Mouse (Mus musculus): Measurements from ENCODE around the gene Cacna1s.

Gene Cacna1s

DNA sequence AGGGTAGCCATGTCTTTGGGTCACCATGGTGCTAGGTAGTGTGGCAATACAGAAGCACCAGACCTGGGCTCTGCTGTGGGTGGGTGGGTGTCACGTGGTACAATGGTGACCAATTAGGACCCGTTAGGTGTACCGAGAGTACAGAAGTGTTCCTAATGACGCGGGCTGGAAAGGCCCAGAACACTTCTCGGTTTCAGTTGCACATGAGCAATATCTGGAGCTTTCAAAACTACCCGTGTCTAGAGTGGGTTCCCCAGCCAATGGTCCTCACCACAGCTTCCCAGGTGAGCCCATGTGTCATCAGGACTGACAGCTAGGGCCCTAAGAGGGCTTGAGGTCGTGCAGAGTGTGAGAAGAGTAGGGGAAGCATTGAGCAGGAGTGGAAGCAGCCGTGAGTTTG, 64.5 kb downstream of the Cacna1s start:
- DNase-seq (ENCODE audit: low read depth, low spot score) = no peak

DNA sequence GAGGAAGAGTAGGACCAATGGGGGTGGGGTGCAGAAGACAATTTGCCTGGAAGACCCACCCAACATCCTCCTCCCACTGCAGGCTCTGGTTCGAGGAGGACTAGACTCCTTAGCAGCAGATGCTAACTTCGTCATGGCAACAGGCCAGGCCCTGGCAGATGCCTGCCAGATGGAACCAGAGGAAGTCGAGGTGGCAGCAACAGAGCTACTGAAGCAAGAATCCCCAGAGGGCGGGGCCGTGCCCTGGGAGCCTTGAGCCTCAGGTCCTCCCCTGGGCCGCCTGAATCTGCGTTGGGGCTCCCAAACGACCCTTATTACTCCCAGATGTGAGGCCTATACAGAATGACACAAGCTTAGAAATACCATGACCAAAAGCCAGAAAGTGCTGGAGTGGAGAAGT, 66.3 kb downstream of the Cacna1s start:
- DNase-seq (ENCODE audit: low read depth, low spot score) = no peak

DNA sequence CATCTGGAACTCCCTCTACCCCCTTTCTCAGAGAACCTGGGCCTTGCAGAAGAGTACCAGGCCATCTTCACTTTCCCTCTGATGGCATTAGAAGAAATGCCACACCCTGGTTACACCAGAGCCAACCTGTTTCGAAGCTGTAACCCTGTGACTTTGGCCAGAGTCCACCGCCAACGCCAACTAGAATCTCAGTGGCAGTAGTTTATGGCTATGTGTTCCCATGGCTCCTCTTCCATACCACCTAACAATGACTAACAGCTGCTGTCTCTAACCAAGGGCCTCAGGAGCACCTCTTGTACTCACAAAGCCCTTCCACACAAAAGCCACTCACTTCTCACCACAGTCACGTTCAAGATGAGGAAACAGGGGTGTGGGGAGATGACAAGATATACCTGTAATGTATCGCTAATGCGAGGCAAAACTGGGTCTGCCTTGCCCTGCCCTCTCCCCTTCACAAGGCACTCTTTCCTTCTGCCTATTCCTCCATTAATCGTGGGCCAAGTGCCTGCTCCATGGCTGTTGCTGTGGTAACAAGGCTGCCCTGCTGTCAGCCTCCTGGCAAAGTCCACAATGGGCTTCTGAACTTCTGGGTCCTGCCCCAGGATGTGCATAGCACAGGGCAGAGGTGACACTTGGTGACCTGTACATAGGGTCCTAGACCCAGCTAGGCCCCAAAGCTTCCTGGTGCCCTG, 67.2 kb downstream of the Cacna1s start:
- no peak for DNase-seq (ENCODE audit: low read depth, low spot score)

DNA sequence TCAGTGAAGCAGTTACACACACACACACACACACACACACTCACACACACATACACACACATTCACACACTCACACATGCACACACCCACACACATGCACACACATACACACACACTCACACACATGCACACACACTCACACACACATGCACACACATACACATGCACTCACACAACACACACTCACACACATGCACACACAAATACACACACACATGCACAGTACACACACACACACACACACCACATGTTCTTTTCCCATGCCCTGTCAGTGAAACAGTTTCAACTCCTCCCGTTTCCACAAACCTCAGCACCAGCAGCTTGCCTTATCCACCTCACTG, 67.7 kb downstream of the Cacna1s start:
- no peak for DNase-seq (ENCODE audit: low read depth, low spot score)

DNA sequence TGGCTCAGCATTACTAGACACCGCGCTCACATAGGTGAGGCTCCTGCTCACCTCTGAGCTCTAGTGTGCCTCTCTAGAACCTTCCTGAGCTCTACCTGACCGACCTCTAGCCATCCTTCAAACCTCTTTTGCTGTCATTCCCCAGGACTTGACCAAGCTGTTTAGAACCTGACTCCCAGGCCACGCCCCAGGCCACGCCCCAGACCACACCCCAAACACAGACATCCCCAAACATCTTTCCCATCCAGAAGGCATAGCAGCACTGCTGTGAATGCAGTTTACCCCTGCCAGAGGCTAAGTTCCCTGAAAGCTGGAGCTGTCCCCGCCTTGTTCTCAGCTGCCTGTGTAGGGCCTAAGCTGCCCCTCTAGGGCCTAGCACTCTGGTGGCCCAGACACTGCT, 68.2 kb downstream of the Cacna1s start:
- no peak for DNase-seq (ENCODE audit: low read depth, low spot score)

DNA sequence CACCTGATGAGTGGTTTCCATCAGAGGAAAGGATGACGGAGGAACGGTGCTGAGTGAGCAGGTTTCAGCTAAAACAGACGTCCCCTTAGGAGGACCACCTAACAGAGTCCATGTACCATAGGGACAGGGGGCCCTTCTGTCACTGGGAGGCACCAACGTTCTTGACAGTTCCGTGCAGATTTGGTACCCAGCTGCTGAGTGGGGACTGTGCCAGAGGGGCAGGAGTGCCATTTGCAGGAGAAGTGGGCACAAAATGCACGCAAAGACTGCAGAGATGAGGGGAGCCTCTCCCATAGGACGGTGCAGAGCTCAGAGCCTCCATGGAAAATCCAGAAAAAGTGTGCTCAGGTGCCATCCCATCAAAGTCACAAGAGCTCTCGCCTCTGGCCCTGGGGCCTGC, 69.5 kb downstream of the Cacna1s start:
- no peak for DNase-seq (ENCODE audit: low read depth, low spot score)

DNA sequence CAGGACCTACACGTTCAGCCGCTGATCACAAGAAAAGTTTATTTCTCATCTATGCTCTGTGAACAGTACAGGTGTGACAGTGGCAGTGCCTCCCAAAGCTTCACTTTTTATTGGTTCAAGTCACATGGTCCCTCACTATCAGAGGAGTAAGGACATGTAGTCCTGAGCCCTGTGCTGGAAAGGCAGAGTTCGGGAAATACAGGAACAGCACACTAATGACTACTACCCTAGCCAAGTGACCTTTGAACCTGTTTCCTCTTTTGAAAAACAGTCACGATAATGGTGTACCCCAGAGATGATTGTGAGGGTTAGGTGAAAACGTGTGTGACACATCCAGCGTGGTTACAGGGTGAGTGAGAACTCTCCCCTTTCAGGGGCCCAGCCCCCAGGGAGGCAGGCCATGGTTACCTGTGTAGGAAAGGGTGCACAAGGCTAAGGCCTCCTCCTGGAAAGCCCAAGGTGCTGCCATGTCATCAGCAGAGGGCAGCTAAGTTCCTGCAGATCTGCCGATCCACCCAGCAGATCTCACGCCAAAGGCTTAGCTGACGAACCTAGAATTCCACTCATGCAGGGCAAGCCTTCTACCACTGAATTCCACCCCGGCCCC, 73.7 kb downstream of the Cacna1s start:
- DNase-seq (ENCODE audit: low read depth, low spot score) = no peak

DNA sequence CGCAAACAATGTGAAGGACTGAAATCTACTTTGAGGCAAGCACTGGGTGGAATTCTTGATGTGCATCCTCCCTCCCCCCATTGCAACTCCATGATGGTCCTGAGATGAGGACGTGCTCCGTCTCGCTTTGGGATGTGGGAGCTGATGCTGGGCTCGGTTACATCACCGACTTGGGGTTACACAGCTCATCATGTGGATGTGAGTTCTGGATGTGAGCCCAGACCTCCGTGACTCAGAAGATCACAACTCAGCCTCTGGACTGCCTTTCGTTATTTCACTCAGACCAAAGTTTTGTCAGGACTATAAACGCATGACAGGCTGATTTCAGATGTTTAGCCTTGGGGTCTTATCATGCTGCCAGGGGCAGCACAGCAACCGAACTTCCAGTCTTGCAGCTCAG, 74.3 kb downstream of the Cacna1s start:
- no peak for DNase-seq (ENCODE audit: low read depth, low spot score)

DNA sequence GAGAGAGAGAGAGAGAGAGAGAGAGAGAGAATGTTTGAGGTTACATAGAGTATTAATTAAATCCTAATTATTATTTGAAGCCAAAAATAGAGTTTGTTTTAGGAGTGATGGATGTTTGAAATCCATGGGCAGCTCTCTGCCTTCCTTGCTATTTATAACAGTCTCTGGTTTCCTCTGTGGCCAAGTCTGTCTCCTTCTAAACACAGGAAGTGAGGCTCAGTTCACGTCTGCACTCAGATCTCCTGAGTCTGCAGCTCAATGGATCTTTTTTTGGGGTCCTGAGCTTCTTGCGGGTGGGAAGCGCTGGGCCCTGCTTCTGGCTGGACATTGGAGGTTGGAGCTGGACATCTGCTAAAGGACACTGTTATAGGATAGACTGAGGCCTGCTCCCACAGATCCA, 75.3 kb downstream of the Cacna1s start:
- DNase-seq (ENCODE audit: low read depth, low spot score) = no peak

DNA sequence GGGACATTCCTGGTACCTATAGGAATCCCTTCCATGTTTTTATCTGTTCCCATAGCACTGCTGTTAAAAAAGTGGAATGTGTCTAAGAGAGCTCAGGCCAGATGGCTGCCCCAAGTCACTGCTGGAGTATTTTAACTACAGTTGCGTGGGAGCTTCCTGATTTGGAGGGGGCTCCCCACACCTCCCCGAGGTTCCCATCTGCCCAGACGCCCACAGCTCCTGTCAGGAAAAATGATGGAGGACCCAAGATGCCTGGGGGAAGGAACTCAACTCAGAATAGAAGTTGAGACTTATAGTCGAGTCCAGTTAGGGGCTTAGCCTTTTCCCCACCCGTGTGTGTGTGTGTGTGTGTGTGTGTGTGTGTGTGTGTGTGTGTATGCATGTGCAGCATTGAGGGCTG, 75.9 kb downstream of the Cacna1s start:
- DNase-seq (ENCODE audit: low read depth, low spot score) = no peak

DNA sequence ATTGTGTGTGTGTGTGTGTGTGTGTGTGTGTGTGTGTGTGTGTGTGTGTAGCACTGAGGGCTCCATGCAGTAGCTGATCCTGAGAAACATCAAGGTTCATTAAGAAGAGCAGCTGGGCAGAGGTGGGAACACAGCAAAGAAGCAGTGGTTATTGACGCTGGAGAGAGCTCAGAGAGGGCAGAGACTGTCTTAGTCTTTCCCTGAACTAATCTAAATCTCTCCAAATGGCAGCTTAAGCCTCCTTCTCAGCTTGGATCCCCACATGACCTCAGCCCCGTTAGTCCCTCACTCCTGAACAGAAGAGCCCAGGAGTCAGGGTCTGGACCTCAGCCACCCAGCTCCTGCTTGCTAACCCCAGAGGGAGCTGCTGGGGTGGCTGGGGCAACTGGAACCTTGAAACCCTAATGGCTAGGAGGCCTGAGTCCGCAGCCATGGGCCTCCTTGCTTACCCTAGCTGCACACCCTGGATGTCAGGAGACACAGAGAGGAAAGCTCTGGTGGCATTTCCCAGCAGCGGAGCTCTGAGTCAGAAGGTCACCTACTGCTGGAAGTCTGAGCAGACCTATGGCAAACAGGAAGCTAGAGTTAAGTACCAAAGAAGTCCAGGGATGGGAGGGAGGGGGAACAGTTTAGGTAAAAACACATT, 76.5 kb downstream of the Cacna1s start:
- no peak for DNase-seq (ENCODE audit: low read depth, low spot score)

DNA sequence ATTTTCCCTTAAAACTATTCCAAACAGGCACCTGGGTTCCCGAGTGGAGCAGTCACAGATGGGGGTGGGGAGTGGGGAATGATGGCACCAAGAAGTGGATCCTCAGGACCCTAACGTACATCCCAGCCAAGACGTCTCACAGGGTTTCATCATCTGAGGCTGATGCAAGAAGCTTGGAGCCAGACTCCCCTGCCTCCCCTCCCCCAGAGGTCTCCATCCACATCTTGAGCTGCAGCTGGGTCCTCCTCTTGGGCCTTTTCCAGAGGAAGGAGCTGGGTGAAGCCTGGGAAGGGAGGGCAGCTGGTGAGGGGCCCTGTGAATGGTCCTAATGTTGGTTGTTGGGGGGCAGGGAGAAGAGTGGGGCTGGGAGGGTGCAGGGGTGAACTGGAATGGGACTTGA, 77.6 kb downstream of the Cacna1s start:
- no peak for DNase-seq (ENCODE audit: low read depth, low spot score)

DNA sequence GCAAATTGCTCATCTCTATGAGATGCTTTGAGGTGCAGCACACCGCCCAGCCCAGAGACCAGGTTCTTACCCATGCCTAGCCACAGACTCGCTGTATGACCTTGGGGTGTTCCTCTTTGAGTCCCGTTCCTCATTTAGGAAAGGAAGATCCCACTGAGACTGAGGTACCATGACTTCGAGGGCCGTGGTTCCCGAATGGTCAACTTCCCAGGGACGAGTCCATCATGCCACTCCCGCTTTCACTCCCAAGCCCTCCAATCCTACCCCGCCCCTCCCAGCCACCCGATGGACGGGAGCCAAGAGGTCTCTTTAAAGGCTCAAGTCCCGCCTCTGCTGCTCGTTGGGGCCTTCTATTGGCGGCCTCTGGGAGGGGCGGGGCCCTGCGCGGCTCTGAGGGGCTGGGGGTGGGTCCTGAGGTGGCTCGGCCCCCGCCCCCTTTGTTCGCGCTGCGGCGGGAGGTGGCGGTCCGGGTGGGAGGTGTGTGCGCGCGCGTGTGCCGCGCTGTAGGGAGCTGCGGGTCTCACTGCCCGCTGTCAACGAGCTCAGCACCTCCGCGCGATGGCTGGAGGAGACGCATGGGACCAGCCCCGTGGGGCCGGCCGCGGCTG, 78.5 kb downstream of the Cacna1s start, which contains the start of gene Kif21b:
Gene Kif21b (plus strand): TSS at position 439 of the 608 bp plus-strand sequence.
- DNase-seq (ENCODE audit: low read depth, low spot score) = peak; percentile 91

DNA sequence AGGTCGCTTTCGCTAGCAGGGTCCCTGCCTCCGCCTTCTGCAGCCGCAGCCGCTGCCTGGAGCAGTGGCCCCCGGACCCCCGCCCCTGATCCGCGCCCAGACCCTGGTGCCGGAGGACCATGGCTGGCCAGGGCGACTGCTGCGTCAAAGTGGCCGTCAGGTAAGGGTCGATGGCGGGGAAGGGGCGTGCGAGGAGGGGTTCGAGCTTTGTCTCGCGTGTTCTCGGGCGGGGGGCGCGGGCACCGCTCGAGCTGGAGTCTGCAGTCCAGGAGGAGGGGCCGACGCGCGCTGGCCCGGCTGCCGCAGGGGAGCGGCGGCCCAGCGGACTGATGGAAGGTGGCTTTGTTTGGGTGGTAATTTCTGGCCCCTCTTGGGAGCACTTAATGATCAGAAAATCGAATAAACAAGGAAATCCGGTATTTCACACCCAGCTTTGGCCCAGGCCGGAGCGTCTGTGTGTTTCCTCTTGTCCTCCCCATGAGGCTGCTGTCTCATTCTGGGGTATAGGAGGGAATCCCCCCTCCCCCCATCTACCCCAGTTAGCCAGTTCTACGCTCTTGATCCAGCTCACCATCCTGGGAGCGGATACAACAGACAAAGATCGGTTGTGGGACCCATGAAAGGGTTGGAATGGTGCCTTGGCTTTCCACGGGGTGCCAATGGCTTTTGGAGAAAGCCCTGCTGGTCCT, 79.2 kb downstream of the Cacna1s start:
- DNase-seq (ENCODE audit: low read depth, low spot score) = no peak

DNA sequence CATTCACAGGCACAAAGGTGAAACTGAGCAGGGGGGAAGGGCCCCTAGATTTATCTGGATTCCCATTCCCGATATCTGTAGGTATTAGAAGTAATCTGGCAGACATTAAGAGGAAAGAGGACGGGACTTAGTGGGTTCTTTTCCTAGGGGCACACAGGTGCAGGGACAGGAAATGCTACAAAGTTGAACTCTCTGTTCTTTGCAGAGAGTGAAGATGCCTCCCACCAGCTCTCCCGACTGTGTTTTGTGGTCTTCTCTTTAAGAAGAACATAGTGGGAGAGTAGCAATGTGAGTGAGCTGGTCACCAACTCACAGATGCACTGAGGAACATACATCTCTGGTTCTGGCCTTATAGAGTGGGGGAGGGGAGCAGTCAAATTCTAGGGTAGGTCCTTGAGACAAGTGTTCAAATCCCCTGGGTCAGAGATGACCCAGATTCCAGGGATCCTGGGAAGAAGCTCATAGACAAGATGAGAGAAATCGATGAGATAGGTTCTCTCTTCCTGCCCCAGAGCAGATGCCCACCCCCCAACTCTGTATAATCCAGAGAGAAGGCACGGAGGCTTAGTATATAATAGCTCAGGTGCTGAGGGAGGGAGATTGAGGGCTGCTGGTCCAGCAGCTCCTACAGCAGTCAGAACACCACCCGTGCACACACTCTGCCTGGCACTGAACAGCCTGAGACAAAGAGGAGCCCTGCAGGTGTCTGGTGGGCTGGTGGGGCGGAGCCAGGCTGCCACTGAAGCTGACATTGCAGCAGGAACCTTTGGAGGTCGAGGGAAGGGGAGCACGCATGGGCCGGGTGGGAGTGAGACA, 80.0 kb downstream of the Cacna1s start:
- peak; percentile 71 for DNase-seq (ENCODE audit: low read depth, low spot score)

DNA sequence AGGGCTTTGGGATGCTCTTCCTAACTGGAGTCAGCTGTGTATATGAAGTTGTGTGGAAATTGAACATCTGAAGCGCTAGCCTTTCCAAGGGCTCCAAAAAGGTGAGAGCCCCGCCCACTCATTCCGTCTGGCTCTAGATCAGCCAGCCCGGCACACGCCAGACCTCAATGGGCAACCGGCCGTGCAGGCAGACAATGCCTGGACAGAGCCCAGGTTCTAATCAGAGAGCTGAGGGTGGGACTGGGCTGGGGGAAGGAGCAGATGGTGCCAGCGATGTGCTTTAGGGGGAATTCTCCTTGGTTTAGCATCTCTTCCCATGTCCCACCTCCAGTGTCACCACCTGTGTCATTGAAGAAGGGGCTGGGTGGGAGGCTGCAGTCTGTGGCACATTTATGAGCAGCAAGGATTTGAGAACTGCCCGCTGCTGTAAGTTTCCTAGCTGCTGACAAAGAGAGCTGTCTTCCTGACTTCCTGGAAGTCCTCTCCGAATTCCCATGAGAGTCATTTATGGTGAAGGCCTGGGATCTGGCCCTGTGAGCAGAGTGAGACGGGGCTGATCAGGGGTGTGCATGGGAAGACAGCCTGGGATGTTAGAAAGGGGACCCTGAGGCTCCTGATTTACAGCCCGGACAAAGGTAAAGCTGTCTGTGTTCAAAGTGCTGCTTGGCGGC, 81.2 kb downstream of the Cacna1s start:
- no peak for DNase-seq (ENCODE audit: low read depth, low spot score)

DNA sequence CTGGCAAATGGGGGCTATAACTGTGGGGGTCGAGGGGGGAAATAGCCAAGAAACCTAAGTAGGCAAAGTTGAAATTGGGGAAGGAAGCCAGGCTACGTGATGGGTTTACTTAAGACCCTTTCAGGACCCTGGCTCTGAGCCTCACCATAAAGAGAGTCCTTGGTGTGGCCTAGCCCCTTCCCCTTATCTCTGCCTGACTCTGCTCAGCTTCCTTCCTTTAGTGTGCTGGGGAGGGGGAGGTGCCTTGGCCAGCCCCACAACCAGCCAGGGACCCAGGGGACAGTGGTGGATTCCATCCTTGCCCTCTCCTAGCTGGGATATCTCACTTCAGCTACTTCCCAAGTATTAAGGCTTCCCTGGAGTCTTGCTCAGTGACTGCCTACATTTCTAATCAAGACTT, 82.0 kb downstream of the Cacna1s start:
- no peak for DNase-seq (ENCODE audit: low read depth, low spot score)

DNA sequence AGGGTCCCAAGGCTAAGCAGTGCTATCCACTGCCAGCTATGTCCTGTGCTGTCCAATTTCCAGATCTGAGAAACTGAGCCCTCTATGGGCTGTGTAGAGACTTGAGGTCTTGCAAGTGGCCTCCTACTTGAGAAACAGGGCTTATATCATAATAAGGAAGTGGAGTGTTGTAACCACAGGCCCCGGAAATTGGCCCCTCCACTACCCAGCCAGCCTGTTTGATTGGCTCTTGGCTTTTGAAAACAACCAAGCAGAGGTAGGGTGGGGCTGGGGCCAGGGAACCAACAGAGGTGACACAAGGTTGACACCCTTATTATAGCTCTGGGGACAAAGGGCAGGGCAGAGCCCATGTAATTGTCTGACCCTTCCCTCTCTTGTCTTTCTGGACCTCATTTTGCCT, 82.5 kb downstream of the Cacna1s start:
- no peak for DNase-seq (ENCODE audit: low read depth, low spot score)

DNA sequence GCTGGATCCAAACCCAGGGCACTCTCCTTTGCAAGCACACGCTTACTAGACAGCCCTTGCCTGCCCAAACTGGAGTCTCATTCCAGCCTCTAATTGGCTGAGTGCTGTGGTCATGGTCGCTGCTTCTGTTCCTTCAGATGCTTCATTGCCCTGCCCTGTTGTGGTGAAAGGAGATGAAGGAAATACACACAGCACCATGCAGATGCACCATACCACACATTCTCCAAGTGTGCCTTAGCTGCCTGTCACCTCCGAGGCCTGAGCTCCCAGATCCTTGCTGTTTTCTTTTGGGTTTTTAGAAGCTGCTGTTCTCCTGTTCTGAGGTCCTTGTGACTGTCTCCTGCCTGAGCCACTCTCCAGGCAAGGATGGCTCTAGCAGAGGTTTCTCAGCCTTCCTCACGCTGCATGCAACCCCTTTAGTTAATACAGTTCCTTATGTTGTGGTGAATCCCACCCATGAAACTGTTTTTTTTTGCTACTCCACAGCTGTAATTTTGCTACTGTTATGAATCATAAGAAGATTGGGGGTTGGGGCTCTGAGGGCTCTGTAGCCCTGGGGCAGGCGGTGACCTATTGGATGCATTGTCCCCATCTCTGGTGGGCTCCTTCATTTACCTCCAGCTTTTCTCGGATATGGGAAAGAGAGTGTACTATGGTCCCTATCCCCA, 83.4 kb downstream of the Cacna1s start:
- no peak for DNase-seq (ENCODE audit: low read depth, low spot score)

DNA sequence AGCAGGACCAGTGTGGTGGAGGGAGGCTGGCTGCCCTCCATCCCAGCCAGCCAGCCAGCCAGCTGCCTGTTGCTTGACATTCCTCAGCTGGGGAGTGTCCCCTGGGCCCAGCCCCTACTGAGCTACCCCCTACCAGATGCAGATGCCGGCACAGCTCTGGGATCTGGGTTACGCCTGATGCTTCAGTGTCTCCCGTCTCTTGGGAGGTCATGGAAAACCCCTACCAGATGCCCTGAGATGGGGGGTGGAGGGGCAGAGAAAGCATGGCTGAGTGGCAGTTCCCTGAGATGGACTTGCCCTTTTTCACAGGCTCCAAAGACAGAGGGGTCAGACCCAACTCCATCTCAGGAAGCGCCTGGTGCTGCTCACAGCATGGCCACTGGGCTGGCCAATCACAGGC, 84.0 kb downstream of the Cacna1s start:
- no peak for DNase-seq (ENCODE audit: low read depth, low spot score)

All from retina, adult 2 months (tissue).